Mouse (Mus musculus) heart, postnatal 0 days (tissue): Measurements from ENCODE around the gene Pnpla8. TPM values are rescaled to one million over a fixed set of nuclear protein-coding genes. Genes with fewer than 3 reads are reported as not detected.

Source experiments
- ATAC-seq: fragments of 200-750 bp; cut with Nextera tagmentation; 2 replicates; pipeline ENCODE4 v1.8.0; 2017; ENCODE audit warnings: low read depth, moderate number of reproducible peaks, moderate library complexity; ENCODE audit not compliant: insufficient read depth
- DNase-seq: peaks from one replicate; pipeline ENCODE4 v3.0.0-alpha.2; 2016; ENCODE audit warnings: low spot score
- H3K27ac ChIP-seq: fragments of 300-500 bp; sonication (generic); 2 replicates; pipeline ENCODE4 v1.5.1; 2014; ENCODE audit warnings: low read depth, mild to moderate bottlenecking
- H3K27me3 ChIP-seq: fragments of 300-500 bp; sonication (generic); 2 replicates; pipeline ENCODE4 v1.6.1; 2014; ENCODE audit warnings: low read length, mixed read lengths; ENCODE audit not compliant: control insufficient read depth, insufficient read depth
- H3K36me3 ChIP-seq: fragments of 300-500 bp; sonication (generic); replicated peaks from 2 replicates; pipeline ENCODE4 v1.6.1; 2014; ENCODE audit warnings: low read length, mixed read lengths; ENCODE audit not compliant: control insufficient read depth, insufficient read depth
- H3K4me1 ChIP-seq: fragments of 300-500 bp; sonication (generic); 2 replicates; pipeline ENCODE4 v1.6.1; 2014; ENCODE audit warnings: antibody characterized with exemption; ENCODE audit not compliant: control insufficient read depth, insufficient read depth
- H3K4me2 ChIP-seq: fragments of 300-500 bp; sonication (generic); 2 replicates; pipeline ENCODE4 v1.6.1; 2014; ENCODE audit warnings: low read depth, mild to moderate bottlenecking, low read length, moderate library complexity
- H3K4me3 ChIP-seq: fragments of 300-500 bp; sonication (generic); 2 replicates; pipeline ENCODE4 v1.5.1; 2014; ENCODE audit warnings: low read depth, low read length
- H3K9ac ChIP-seq: fragments of 300-500 bp; sonication (generic); replicated peaks from 2 replicates; pipeline ENCODE4 v1.6.1; 2014; ENCODE audit warnings: low read depth, low read length, mixed read lengths
- H3K9me3 ChIP-seq: fragments of 300-500 bp; sonication (generic); replicated peaks from 2 replicates; pipeline ENCODE4 v1.6.1; 2016; ENCODE audit warnings: low read length; ENCODE audit not compliant: control insufficient read depth
- CTCF ChIP-seq: IDR thresholded peaks from 2 replicates; pipeline ENCODE4 v1.5.1; 2016; ENCODE audit warnings: antibody characterized with exemption, control low read depth, low read depth
- EP300 ChIP-seq: IDR thresholded peaks from 2 replicates; pipeline ENCODE4 v1.6.1; 2016; ENCODE audit warnings: antibody characterized with exemption, low read depth
- WGBS: fragments of 180-500 bp; shearing (Covaris S2); extraction: QIAGEN DNeasy Blood & Tissue Kit; methylation state at CpG from one replicate; pipeline ENCODE4 v1.1.7; 2014; 5-methylcytosine and 5-hydroxymethylcytosine counted together
- polyA plus RNA-seq: library from polyadenylated mRNA; unstranded; fragments of >200 nt; fragmentation: Nextera tagmentation; extraction: Ambion mirVana; gene quantifications from 2 replicates; pipeline ENCODE4 v1.2.1, GENCODE M21; 2015
- total RNA-seq: library from RNA; depleted of rRNA; stranded (reverse); fragments of >200 nt; gene quantifications from 2 replicates; pipeline ENCODE4 v1.2.3, GENCODE M21; 2014; ENCODE audit warnings: low replicate concordance

Pnpla8 gene
- total and polyA plus RNA-seq, 2 experiments from 2014 or later: 50.2 to 82.9 TPM

GRCm38 (mm10) chr12:44224650-44225049 is 3.5 kb downstream of the Pnpla8 start:
- DNase-seq (no peak), ATAC-seq (no peak)
- Histone ChIP-seq H3K36me3 (no peaks in the 10 kb centered on the region), H3K4me1 (no peaks in the 10 kb centered on the region), H3K9ac (no peak overlapping the region), H3K27ac (no peak overlapping the region), H3K4me2 (no peak overlapping the region), H3K9me3 (no peaks in the 10 kb centered on the region), H3K27me3 (no peaks in the 10 kb centered on the region), H3K4me3 (no peak overlapping the region)
- 64% methylated on average over 3 of the region's 3 CpGs for WGBS
- no peak for TF ChIP-seq CTCF
- TF ChIP-seq EP300: no peak

DNA sequence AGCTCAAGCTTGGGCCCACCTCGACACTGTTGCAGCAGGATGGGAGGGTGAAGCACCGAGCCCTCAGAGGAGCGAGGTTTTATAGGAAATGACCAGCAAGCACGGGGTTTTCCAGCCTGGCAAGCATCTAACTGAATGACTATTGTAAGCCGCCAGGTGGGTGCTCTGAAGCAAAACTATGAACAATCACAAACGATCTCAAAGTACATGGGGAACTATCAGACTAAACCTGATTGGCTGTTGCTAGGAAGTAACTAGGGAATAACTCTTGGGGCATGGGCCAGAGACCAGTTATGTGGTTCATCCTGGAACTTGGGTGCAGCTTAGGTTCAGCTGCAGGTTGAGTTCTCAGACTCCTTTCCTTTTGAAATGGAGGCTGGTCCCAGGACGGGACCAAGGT is 19.9 kb downstream of the Pnpla8 start:
- no peak for DNase-seq

DNA sequence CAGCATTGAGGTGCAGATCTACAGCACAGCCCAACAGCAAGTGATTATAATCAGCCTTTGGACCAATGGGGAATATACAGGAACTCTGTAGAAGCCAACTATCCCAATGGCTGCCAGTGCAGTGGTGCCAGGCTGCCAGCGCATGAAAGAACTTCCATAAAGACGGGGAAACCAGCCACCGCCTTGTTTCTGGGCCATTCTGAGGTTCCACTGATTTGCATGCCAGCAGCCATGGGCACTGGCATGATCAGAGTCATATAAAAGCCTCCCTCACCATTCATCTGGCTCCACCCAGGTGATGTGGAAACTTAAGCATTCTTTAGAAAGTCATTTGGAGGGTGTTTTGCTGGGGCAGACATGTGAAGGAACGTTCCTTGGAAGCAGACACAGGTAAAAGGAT is 21.2 kb downstream of the Pnpla8 start:
- Histone ChIP-seq H3K36me3 (no peaks in the 10 kb centered on the region), H3K4me2 (no peak overlapping the region), H3K4me3 (no peak overlapping the region), H3K27ac (no peak overlapping the region), H3K4me1 (no peaks in the 10 kb centered on the region), H3K9ac (no peak overlapping the region), H3K9me3 (no peaks in the 10 kb centered on the region), H3K27me3 (no peaks in the 10 kb centered on the region)
- WGBS: 82% methylated on average over 4 of the region's 4 CpGs
- DNase-seq (no peak), ATAC-seq (no peak)
- TF ChIP-seq CTCF (no peak), EP300 (no peak)

More for the DNA sequence above, 19.9 kb downstream of the Pnpla8 start:
- 67% methylated on average over 7 of the region's 7 CpGs for WGBS
- H3K27ac ChIP-seq: no peak overlapping the region
- H3K36me3 ChIP-seq: no peaks in the 10 kb centered on the region
- no peak overlapping the region for H3K4me2 ChIP-seq
- no peak overlapping the region for H3K9ac ChIP-seq
- H3K9me3 ChIP-seq: no peaks in the 10 kb centered on the region
- TF ChIP-seq CTCF (no peak), EP300 (no peak)
- H3K27me3 ChIP-seq: no peaks in the 10 kb centered on the region
- no peaks in the 10 kb centered on the region for H3K4me1 ChIP-seq
- ATAC-seq: no peak
- no peak overlapping the region for H3K4me3 ChIP-seq

- Histone ChIP-seq H3K27me3 (no peaks in the 10 kb centered on the region), H3K4me1 (no peaks in the 10 kb centered on the region), H3K9ac (no peak overlapping the region), H3K36me3 (no peaks in the 10 kb centered on the region), H3K4me3 (no peak overlapping the region), H3K9me3 (no peaks in the 10 kb centered on the region), H3K4me2 (no peak overlapping the region), H3K27ac (no peak overlapping the region)
- no peak for DNase-seq
- WGBS: 82% methylated on average over 3 of the region's 3 CpGs
- no peak for ATAC-seq
- TF ChIP-seq EP300 (no peak), CTCF (no peak)
Measured at GRCm38 (mm10) chr12:44245739-44246138, 24.6 kb downstream of the Pnpla8 start.

- H3K4me1 ChIP-seq: no peaks in the 10 kb centered on the region
- 50% methylated on average over 9 of the region's 9 CpGs for WGBS
- H3K27me3 ChIP-seq: no peaks in the 10 kb centered on the region
- no peaks in the 10 kb centered on the region for H3K9me3 ChIP-seq
- H3K4me3 ChIP-seq: no peak overlapping the region
- no peak for TF ChIP-seq EP300
- TF ChIP-seq CTCF: no peak
- no peaks in the 10 kb centered on the region for H3K36me3 ChIP-seq
- H3K4me2 ChIP-seq: no peak overlapping the region
- no peak for DNase-seq
- ATAC-seq: no peak
- no peak overlapping the region for H3K27ac ChIP-seq
- H3K9ac ChIP-seq: no peak overlapping the region
Measured at GRCm38 (mm10) chr12:44248309-44248977, 27.3 kb downstream of the Pnpla8 start.

DNA sequence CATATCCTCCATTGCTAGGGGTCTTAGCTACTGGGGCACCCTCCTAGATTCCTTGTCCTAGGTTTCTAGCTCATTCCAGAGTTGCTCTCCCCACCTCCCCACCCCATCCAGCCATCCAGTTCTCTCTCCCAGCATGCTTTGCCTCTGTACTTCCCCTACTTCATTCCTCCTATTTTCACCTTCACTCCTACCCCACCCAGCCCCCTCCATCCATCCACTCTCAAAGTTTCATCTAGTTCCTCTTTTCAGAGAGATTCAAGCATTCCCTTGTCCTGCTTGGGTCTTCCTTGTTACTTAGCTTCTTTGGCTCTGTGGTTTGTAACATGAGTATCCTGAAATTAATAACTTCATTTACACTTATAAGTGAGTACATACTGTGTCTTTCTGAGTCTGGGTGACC is 41.4 kb downstream of the Pnpla8 start:
- Histone ChIP-seq H3K27me3 (no peaks in the 10 kb centered on the region), H3K9ac (no peak overlapping the region), H3K4me2 (no peak overlapping the region), H3K9me3 (no peaks in the 10 kb centered on the region), H3K4me1 (no peaks in the 10 kb centered on the region), H3K36me3 (no peaks in the 10 kb centered on the region), H3K4me3 (no peak overlapping the region), H3K27ac (no peak overlapping the region)
- no peak for DNase-seq
- ATAC-seq: no peak
- TF ChIP-seq EP300: no peak
- TF ChIP-seq CTCF: no peak
